Mouse (Mus musculus): ENCODE measurements around the gene Syt2.

DNA sequence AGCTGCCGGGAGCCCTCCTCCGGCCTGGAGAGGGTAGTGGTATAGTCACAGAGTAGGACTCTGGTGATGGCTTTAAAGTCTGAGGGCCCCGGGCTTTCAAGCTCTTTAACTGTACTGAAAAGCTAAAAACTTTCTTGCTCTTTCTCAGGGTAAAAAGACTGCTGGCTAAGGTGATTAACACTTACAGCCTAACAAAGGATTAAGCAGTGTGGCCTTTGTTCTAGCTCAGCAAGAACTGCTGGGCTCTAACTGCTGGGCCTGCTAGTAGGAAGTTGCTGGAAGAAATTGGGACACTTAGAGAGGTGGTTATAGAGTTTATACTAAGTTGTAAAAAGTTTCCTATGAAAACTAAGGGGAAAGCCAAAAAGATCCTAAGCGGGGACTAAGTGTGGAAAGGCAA lies 37.3 kb upstream of the Syt2 start:
- no peak for TF ChIP-seq CTCF (IDR thresholded peaks at IDR 0.05; ENCODE audit: insufficient read depth, low read length)
- no peak for TF ChIP-seq POLR2A (IDR thresholded peaks at IDR 0.05; ENCODE audit: borderline replicate concordance, extremely low read depth, low read depth, low read length)
